Mouse (Mus musculus) activated CD4-positive, CD25-positive, alpha-beta regulatory T cell, adult 9 weeks (primary cell): Measurements from ENCODE around the gene Tmem91. TPM values are rescaled to one million over a fixed set of nuclear protein-coding genes. Genes with fewer than 3 reads are reported as not detected.

Experiments
- polyA plus RNA-seq: library from polyadenylated mRNA; unstranded; fragments of 100-300 nt; shearing (Covaris generic); gene quantifications from one replicate; pipeline ENCODE4 v1.2.1, GENCODE M21; 2017

Gene Tmem91
- polyA plus RNA-seq = 4.5 TPM

DNA sequence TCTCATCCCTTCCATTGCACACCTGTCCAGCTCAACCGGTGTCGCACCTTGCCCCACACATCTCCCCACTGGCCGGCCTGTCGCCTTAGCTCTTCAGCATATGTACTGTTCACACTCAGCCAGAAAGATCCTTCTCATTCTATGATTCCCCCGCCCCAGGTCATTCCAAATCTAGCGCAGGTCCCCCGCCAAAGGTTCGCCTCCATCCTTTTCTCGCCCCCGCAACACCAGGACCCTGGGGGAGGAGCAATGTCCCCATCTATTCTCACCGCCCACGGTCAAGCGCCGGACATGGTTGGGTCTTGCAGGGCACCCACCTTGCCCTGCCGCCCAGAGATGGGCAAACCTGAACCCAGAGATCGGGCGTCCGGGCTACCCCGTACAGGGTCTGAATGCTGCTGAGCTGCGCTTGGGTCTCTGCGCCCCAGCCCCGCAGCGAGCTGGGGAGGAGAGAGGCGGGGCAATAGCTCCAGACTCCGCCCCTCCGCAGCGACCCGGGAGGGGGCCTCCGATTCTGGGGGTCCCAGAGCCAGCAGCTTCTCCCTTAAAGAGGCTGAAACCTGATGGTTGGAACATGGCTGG, at the start of gene Tmem91:
Tmem91 (minus strand) TSS at position 448 of the 582 bp plus-strand sequence.

GRCm38 (mm10) chr7:25718788-25719417, 43.9 kb upstream of the Tmem91 start, which contains the start of gene Ccdc97:
Ccdc97 (minus strand) TSS chr7:25719088.

DNA sequence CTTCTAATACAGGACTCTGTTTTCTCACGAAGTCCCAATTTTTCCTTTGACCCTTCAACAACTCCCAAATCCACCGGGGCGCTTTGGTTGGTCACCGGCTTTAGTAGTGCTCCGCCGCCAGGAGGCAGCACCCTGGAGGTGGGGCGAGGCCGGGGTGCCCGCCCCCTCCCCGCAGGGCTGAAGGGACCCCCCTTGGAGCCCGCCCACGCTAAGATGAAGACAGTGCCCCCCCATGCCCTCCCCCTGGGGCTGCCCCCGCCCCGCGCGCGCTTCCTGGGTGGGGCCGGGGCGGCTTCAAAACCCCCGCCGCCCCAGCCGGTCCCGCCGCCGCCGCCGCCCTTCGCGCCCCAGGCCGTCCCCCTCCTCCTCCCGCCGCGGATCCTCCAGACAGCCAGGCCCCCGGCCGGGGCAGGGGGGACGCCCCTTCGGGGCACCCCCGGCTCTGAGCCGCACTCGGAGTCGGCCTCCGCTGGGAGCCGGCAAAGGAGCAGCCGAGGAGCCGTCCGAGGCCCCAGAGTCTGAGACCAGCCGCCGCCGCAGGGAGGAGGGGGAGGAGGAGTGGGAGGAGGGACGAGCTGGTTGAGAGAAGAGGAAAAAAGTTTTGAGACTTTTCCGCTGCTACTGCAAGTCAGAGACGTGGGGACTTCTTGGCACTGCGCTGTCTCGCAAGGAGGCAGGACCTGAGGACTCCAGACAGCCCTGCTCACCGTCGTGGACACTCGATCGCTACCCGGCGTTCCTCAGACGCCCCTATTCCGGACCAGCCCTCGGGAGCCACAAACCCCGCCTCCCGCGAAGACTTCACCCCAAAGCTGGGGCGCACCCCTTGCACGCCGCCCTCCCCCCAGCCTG, 11.9 kb upstream of the Tmem91 start, which contains the start of gene Tgfb1:
Tgfb1 (plus strand) TSS at position 323 of the 852 bp plus-strand sequence.

DNA sequence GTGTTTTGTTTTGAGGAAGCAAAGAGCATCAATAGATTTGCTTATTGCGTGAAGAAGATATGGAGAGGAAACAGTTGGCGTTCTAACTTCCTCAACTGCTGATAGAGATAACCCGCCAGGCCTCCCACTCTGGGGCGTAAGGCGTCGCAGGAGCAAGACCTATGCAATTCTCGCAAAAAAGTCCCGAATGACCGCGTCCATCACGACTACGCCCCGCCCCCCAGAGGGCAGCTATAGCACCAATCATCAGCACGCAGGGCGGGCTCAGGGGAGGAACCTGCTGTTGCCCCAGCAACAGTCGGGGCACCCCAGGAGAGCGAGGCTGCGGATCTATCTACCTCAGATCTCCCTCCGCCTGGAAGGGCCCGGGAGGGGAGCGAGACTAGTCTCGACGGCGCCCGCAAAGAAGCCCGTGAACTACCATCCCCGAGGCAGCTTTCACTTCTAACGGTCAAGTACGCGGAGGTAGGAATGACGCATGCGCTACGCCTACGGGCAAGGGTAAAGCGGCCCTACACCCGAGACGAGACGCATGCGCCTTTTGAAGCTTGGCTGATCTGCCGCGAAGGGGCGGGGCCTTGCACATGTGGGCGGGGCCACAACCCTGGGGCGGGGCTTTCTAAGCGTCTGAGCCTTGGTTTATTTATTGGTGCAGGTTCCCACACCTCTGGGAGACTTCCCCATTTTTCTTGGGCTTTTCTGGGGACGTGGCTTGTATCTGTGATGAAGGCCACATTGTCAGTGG, 5.7 kb upstream of the Tmem91 start, which contains the start of gene B9d2:
B9d2 (plus strand) TSS at position 267 of the 745 bp plus-strand sequence.

DNA sequence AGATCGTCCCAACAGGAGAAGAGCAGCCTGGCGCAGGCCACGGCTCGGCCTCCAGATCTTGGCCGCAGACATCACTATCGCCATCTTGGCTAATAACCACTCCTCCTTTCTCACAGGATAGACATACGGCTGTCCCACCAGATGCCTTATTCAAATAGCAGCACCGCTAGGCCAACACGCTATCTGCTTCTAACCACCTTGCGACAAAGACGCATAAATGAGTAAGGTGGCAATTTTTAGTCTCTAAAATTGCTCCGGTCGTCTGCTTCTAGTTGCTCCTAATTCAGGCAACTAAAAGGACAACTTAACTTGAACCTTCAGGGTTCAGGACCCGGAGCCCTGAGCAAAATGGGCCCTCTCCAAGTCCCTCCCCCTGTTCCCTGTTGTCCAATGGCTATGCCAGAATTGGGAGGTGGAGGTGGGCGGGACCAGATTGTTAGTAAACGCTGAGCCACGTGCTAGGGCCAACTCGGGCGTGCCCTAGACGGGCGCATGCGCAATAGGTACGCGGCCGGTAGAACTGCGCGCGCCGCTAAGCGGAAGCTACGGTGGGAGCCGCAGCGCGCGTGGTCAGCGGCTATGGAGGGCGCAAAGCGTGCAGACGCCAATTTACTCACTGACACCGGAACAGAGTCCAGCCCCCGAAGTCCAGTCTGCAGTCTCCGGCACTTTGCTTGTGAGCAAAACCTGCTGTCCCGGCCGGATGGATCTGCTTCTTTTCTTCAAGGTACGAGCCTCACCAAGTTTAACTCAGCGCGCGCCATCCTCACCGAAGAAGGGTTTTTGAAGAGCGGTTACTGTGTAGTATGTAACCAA, 16.1 kb downstream of the Tmem91 start, which contains the start of the genes Bckdha and Exosc5:
Bckdha (minus strand) TSS at position 325 of the 816 bp plus-strand sequence.
Exosc5 (plus strand) TSS at position 508 of the 816 bp plus-strand sequence.

DNA sequence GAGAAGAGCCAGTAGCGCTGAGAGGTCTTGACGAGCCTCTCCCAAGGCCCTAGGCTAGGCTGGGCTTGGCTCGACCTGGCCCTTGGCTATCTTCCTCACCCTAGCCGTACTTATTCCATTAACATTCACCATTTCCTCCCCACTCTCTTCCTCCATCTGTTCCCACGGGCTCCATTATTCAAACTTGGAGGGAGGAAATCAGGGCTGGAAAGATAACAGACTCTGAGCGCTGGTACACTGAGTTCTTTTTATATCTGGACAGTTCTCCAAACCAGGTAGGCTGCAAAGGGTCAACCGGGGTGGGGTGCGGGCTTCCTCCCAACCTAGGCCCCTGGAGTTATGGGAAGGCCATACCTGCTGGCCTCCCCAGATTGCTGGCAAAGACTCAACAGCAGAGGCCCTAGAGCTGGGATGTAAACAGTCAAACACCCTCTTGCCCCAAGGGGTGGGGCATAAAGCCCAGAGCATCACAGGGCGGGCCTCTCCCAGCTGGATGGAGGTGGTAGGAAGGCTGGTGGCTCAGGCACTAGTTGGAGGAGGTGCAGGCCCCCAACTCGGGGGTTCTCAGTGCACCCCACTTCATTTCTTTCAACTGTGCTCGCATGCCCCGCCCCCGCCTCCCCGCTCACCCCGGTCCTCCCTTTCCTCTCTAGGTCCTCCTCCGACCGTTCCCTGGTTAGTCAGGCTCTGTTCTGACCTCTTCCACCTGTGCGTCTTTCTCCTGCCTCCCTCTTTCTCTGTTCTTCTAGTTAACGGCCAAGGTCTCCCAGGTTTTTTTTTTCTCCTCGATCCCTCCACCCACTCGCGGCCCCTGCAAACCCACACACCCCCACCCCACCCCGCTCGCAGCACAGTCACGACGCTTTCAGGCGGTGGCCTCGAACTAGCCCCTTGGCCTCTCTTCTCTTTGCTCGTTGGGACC, 48.2 kb downstream of the Tmem91 start, which contains the start of gene B3gnt8:
B3gnt8 (plus strand) TSS at position 146 of the 922 bp plus-strand sequence.

Other genes with a start within 250 kb of the Tmem91 start
- 0.37 TPM for gene Ceacam1, start 197.6 kb downstream of the Tmem91 start, polyA plus RNA-seq
- not detected for gene Ceacam2, start 135.3 kb downstream of the Tmem91 start, polyA plus RNA-seq
- gene Erich4, start 59.3 kb downstream of the Tmem91 start, polyA plus RNA-seq = not detected
- 67.2 TPM for gene Dmac2, start 55.8 kb downstream of the Tmem91 start, polyA plus RNA-seq
- 0.28 TPM for gene B3gnt8, start 48.5 kb downstream of the Tmem91 start, polyA plus RNA-seq
- 53.1 TPM for gene Bckdha, start 16.2 kb downstream of the Tmem91 start, polyA plus RNA-seq
- gene Exosc5, start 16.0 kb downstream of the Tmem91 start, polyA plus RNA-seq = 113 TPM
- 51.7 TPM for gene B9d2, start 5.6 kb upstream of the Tmem91 start, polyA plus RNA-seq
- gene Tgfb1, start 11.8 kb upstream of the Tmem91 start, polyA plus RNA-seq = 80.3 TPM
- 78.1 TPM for gene Ccdc97, start 43.9 kb upstream of the Tmem91 start, polyA plus RNA-seq
- gene Hnrnpul1, start 79.6 kb upstream of the Tmem91 start, polyA plus RNA-seq = 61.1 TPM
- gene Axl, start 113.5 kb upstream of the Tmem91 start, polyA plus RNA-seq = 46.6 TPM
- gene Cyp2s1, start 141.7 kb upstream of the Tmem91 start, polyA plus RNA-seq = 4.9 TPM
- gene Cyp2b10, start 222.5 kb upstream of the Tmem91 start, polyA plus RNA-seq = not detected